Mouse (Mus musculus) embryo, embryonic 11 days (tissue): ENCODE data around the gene Hsd17b7.
"Not testable (repeated sequence)": the region's sequence is repeated elsewhere in the genome, so short reads cannot be mapped to it uniquely, and the experiment has no call there.

ENCODE experiments used
- DNase-seq: peaks from one replicate; pipeline ENCODE4 v3.0.0-alpha.2; 2015

Gene Hsd17b7

DNA sequence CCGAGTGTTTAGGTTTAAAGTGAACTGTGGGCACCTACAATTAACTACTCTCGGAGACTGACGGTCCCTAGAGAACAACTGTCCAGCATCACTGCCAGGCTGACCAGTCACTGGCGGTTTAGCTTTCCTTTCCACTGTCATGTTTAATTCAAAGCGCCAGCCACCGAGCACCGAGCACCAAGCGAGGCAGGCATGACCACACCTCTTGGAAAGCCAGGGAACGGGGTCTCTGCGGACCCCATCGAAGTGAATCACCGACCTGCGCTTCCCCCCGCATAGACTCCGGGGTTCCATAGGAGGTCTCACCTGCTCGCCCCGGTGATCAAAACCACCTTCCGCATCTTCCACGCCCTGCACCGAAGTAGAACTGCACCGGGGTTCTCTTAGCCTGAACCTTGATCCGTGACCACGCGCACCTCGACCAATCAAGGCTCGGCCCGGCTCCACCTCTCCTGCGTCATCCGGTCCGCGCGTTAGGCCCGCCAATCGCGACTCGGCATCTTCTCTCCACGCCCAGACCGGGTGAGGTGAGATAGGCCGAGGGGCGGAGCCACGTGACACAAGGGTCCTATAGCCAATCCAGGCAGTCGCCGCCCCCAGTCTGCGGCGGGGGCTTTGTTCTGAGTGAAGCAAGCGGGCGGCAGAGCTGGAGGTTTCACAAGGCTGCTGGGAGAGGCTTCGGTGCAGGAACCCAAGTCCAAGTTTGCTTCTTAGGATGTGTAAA lies at the start of gene Hsd17b7:
Gene Hsd17b7, minus strand, starts transcription at position 450 of the 724 bp plus-strand sequence.
- DNase-seq: peak; percentile 100

DNA sequence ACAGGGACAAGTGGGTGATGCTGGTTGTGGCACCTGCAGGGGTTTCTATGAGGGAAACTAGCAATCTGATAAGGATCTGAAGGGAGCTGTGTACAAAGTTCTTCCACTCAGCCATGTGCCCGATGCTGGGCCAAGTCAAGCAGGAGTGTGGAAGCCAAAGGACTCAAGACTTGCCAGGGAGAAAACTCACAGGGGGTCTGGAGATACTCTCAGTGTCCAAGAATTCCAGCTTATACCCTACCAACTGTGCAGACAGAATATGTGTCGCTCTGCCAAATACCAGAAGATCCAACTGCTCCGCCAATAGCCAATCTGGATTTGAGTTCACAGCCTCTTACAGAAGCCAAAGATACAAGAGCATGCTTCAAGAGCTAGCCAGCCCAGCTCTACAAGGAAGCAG lies 45.7 kb upstream of the Hsd17b7 start:
- no peak for DNase-seq

DNA sequence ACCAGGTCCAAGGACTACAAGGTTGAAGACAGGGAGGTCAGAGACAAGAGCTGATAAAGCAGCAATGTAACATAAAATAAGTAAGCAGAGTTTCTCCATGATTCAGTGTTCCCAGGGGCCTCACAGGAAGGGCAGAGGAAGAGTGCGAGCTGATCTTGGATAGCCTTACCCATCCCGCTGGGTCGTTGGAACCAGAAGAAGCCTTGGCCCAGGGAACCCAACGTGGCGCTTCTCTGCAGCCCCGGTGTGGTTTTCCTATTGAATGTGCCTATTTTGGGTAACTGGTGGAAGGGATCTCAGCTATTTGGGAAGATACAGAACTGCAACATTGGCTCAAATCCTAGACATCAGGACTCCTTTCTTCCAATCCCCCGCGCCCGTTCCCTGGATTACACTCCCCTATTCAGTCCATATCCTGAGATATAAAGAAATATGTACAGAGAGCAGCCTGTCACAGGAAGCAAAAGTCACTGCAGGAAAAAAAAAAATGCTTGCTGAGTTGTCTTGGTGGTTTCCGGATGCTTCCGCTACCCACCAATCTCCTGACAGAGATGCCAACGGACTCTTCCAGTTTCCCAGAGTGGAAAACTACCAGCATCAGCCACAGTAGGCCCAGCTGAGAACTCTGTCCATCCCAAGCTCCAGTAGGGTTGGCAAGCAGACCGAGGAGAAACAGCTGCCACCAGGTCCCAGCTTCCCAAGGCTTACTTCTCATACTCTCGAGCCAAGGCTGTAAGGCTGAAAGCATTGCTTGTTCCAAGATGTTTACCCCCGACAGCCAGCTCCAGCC lies 41.9 kb upstream of the Hsd17b7 start:
- DNase-seq: no peak

DNA sequence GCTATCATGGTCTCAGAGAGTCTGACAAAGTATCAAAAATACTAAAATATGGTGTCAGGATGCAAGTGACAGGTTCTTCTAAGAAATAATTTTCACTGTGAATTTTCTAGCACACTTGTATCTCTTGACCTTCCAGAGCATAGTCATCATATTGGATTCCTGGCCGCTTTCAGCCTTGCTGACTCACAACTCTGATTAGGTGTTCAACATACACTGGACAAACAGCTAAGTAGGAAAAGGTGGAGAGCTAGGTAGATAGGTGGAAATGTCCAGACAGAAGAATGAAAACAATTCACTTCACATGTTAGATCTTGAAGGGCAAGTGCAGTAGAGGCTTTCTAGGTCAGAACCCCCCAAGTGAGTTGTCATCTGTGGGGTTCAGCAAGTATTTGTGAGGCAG lies 40.3 kb upstream of the Hsd17b7 start:
- DNase-seq: no peak

DNA sequence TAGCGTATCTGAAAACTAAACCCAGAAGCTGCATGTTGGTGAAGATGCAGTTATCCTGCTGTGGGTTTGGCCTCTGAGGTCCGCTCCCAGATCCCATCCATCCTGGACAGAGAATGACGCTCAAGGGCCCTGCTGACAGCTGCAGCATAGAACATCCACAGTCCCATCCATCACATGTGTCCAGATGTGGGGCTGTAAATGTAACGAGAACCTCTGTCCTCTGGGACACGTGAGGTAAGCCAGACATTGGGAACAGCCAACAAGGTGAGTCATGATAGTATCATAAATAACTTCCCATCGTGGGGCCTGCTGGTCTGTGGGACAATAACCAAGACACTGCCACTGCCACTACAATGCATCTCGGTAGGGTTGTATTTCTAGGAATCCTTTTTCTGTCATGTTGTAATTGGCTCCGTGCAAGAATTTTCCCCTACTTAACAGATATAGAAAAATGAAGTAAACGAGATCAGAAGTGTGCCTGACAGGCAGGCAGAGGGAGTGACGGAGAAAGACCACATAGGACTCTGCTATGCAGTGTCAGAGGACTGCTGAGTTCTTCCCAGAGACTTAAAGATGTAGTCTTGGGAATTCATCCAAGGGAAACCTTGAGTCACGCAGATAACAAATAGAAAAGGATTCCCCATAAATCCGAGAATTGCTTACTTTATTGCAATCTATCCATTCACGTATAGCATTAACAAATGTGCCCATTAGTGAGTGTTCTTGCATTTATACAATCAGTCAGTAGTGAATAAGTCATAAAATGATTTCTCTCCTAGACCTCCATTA lies 39.6 kb upstream of the Hsd17b7 start:
- no peak for DNase-seq

DNA sequence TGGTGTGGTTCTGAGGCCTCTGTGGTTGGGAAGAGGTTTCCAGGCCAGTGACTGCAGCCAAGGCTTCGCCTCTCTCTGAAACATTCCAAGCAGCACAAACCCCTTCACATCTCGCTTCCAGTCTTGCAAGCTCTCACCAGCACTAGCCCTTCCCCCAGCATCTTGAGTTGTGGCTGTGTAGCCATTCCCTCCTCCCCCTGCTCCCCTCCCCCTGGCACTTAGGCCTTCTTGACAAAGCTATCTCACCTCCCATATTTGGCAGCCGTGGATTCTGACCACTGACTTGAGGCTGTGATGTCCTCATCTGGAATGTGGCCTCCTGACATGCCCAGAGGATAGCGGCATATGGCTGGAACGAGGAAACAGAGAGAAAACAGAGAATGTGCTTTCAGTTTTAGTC lies 37.5 kb upstream of the Hsd17b7 start:
- peak; percentile 25 for DNase-seq

DNA sequence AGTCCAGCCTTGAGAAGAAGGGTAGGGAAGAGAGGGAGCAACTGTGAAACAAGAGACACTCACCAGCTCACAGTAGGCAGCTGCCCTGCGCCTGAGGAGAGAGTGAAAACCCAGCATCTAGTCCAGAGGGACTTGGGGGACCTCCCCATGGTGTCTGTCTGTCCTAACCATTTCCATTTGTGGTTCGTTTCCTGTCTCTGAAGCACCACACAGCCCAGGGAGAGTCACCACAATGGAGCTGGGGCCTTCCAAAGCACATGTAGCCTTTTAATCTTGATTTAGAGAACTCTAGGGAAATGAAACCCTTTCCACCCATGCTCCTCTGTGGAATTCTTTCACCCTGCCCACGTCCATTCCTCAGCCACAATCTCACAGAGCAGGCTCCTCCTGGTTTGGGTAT lies 36.3 kb upstream of the Hsd17b7 start:
- no peak for DNase-seq

DNA sequence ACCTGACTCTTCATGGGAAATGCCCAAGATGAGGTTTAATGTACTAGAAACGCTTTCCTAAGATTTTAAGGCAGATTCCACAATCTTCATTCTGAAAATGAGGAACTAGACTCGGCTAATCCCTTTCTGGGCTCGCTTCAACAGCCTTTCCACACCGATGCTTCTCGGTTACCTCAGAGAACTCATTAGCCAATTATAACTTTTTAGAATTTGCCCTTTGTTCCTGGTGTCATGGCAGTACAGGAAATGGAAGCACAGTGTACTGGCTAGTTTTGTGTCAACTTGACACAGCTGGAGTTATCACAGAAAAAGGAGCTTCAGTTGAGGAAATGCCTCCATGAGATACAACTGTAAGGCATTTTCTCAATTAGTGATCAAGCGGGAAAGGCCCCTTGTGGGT lies 24.9 kb upstream of the Hsd17b7 start:
- DNase-seq: not testable (repeated sequence)

DNA sequence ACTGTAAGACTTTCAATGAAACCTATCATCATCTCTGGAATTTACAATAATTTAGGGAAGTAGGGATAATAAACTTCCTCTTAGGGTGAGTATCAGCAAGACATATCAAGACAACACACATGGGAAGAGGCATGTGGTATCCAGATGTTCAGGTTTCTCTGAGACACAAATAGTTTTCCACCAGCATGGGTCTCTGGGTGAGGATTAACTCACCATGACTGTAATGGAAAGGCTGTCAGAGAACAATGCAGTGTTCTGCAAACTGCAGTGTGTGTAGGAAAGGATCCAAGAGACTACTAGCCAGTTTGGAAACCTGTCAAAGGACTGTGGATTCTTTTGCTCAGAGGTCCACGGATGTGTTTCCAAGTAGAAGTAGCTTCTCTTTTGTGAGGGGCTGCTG lies 17.1 kb upstream of the Hsd17b7 start:
- DNase-seq: peak; percentile 31

DNA sequence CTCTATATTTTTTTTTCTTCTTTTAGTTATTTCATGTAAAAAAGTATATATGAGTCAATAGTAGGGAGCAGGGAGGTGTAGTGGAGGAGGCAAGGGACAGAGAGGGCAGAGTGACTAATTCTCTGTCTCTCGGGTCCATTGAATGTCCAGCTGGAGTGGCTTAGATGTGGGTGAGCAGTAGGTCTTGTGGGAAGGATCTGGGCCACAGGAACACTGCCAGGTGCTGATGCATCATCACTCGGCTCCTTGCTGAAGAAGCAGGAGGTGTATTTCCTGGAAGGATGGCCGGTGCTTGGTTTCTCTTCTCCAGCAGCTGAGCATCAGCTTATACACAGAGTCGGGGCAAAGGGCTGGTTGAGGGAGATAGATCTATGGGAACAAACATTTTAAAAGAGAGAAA lies 8.6 kb upstream of the Hsd17b7 start:
- no peak for DNase-seq

DNA sequence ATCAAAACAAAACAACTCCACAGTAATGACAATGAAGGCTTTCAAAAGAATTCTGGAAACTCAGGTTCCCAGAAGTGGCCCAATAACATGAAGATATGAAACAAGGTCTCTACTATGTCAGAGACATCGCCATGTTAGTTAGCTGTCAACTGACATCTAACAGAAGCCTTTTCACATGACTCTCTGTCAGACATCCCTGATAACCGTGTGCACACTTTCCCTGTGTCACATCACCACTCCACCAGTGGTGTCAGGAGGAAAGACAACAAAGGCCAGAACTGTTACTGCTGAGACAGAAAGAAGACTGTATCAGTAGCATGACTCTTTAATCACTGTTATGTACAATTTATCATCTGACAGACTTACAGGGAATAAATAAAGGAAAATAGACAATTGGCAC lies 3.0 kb upstream of the Hsd17b7 start:
- DNase-seq: no peak

DNA sequence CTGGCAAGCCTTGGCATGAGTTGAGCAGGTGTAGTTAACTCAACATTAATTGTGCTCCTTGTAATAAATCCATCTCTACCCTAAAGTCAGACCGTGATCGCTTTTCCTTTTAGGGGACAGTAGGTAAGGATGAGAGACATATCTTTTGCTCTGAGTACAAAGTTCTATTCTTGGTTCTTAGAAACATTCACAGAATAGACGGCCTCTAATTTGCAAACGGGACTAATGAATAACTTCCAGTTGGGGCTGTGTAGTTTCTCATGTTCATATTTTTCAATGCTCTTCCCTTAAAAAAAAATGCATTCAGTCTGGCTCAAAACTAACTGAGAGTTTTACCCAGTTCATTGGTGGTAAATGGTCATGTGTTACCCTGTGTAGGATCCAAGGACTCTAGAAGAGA lies 1.9 kb upstream of the Hsd17b7 start:
- DNase-seq: no peak

DNA sequence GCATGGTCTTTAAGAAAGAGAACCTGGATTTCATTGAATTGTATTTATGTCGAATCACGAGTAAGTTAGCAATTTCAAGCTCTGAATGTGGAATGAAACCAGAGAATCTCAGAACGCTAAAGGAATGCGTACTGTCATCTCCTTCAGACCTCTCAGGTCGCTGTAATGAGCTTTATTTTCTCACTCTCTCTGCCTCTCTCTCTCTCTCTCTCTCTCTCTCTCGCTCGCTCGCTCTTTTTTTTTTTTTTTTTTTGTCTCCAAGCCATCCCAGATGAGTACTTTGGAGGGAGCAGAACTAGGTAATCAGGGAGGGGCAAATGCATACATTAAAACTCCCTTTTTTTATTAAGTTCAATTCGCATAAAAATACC lies 460 bp upstream of the Hsd17b7 start:
- no peak for DNase-seq

DNA sequence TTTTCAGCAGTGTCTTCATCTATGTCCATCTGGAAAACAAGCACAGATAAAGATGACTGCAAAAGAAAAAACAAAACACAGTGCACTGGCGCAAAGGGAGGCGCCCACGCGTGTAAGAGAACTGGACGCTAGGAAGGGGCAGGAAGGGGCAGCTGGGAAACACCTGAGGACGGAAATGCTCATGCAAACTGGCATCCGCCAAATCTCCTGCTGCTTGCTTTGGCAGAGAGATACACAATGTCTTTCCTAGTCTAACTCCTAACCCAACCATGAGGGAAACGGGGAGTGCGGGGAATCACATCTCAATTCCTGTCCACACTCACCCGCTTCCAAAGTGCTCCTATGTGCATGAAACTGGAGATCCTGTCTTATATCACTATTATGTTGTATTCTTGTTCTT lies 15.9 kb downstream of the Hsd17b7 start:
- no peak for DNase-seq

DNA sequence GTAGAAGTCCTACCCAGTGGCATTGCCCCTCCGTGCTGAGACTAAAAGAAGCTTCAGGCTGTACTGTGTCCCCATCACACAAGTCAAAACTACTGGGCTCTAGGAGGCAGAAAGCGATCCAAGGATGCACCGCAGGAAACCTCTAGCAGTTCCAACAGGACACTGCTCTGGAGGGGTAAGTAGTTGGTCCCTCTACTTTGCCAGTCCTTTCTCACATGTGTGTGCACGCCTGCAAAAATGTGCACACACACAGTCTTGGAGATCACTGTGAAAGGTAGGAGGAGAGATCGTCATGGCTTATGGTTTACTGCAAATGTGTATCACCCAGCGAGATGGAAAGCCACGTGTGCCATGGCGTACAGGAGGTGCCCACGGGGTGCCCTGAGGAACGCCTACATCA lies 16.4 kb downstream of the Hsd17b7 start:
- DNase-seq: no peak

DNA sequence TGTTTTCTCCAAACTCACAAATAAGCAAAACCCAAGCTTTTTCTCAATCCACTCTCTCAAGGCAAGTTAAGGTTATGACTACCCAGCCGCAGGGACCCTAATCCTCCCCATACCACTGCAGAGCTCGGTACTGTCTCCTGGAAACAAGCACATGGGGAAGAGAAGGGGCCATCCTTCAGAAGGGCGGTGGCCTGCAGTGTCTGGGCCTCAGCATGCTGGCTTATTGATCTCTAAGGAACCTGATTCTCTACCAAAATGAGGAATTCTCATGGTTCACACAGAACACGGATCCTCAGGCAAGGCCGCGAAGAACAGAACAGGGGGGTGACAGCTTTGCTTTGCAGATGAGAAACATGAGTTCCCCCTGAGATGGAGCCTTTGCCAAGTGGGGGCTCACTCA lies 17.5 kb downstream of the Hsd17b7 start:
- no peak for DNase-seq

DNA sequence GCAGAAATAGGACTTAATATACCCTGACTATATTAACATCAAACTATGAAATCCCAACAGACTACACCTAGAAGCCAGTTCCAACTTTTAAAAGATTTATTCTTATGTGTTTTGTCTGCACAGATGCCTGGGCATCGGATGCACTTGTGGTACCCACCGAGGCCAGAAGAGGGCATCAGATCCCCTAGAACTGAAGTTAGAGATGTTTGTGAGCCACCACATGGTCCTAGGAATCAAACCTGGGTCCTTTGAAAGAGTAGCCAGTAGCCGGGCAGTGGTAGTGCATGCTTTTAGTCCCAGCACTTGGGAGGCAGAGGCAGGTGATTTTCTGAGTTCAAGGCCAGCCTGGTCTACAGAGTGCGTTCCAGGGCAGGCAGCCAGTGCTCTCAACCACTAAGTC lies 18.4 kb downstream of the Hsd17b7 start:
- DNase-seq: no peak

DNA sequence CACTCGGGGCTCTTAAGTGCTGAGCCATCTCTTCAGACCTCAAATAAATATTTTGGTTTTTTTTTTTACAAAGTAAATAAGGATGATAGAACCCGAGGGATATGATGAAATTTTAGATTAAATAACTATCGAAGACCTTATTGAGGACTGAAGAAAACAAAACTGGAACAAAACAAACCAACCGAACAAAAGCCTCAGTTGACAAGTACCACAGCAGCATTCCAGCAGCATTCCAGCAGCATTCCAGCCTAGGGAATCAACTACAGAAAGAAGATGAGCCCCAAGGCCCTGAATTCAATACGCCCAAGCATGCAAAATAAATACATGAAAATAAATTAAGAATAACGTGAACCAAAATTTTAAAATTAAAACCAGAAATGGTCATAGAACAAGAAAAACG lies 19.1 kb downstream of the Hsd17b7 start:
- DNase-seq: no peak

DNA sequence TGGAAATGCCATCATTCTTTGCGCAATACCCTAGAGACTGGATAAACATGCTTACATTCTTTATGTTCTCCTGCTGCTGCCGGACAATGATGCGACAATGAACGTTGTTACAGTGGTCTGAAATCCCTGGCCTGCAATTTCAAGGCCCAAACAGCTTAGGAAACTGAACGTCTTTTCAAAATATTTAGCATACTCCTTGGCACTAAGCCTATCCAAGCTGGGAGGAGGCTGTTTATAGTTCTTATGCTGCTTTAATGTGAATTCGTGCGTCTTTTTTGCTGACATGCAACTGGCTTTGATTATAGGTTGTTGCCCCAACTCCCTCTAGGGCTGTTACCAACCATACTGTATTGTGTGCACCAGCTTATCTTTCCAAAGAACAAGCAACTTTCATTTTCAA lies 20.2 kb downstream of the Hsd17b7 start:
- DNase-seq: no peak

DNA sequence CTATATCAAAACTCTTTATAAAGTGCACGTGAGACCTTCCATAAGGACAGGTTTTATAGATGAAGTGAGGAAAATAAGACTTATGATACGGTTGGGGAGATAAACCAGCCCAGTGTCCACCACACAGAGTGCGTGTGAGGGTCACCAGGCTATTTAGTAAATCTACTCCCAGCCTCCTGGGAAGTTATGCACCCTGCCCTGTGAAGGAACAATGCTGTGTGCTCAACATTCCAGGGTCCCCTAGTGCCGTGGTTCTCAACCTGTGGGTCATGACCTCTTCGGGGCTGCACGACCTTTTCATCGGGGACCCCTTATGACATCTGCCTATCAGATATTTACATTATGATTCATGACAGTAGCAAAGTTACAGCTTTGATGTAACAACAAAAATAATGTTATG lies 20.8 kb downstream of the Hsd17b7 start:
- no peak for DNase-seq

DNA sequence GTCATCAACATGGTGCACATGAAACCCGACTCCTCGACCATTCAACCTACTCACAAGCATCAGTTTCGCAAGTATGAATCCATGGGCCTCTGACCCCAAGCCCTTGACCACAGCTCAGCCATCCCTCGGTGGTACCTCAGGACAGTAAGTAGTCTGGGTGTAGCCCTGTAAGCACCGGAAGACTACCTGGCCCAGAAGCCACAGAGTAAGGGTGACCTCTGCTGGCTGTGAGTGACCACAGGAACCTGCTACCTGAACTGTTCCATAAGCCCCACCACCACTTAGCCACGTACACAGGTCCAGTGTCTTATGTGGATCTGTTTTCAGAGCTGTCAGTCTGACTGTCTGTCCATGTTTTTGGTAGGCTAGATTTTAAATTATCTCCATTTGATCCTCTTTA lies 21.4 kb downstream of the Hsd17b7 start:
- no peak for DNase-seq

DNA sequence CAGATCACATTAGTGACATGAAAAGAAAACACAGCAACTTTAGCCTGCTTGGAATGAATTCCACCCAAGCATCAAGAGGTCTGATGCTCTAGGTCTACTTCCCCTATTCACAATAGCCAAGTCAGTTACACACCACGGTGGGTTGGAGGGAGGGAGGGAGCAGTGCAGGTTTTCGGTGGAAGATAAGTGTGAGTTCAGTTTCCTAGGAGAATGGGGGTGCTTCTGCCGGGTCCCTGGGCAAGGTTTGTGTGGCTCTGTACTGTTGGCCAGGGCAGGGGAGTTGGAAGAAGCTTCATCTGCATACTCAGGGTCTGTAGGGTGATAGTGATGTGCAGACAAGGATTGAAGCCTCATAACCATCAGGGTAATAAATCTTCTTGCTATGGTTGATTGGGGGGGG lies 23.0 kb downstream of the Hsd17b7 start:
- no peak for DNase-seq

DNA sequence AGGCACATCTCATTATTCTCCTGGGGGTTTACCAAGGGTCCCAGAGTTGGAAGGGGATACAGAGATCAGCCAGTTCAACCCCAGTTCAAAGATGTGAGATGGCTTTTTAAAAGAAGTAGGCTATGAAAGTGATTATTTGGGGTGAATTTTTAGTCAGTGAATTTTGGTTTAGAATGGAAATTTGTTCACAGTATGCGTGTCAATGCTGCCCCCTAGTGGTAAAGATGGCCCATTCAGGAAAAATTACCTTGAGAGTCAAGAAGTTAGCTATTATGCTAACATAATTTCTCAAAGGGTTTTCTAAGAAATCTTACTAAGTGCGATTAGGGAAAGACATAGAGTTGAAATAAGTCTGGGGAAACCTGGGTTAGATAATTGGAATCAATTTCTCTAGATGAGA lies 29.7 kb downstream of the Hsd17b7 start:
- DNase-seq: peak; percentile 73
